In genomic region chr2:8645463-8645862, GRCm38 (mm10) we compare ENCODE assay signal across 12 mouse cellular contexts.
DNase-seq lines count a peak whose midpoint lies in the region; ATAC-seq and TF ChIP-seq lines count a peak whose summit lies in the region.
"Had no signal": no experiment of that assay in that cellular context is flagged by ENCODE, and none has a peak within 500 bp of the region (broad histone marks: within the 10 kb centered on the region; RNA-seq: fewer than 3 reads in every experiment).

No protein-coding gene starts in this region.

- no peak overlapping the region for H3K4me3 ChIP-seq in intestine, postnatal 0 days (ENCODE audit: low read depth, low read length)
- H3K4me3 ChIP-seq in intestine, embryonic 15.5 days (replicated peaks): no peak overlapping the region

- no peaks in the 10 kb centered on the region for H3K36me3 ChIP-seq in intestine, postnatal 0 days (ENCODE audit: control insufficient read depth, insufficient read depth)
- H3K36me3 ChIP-seq in intestine, embryonic 15.5 days: no peaks in the 10 kb centered on the region

- H3K4me1 ChIP-seq in intestine, postnatal 0 days (replicated peaks; ENCODE audit: control insufficient read depth, insufficient read depth, low read length): no peaks in the 10 kb centered on the region
- no peaks in the 10 kb centered on the region for H3K4me1 ChIP-seq in intestine, embryonic 15.5 days (replicated peaks)

- ATAC-seq in intestine, postnatal 0 days: no peak
- ATAC-seq in intestine, embryonic 15.5 days: no peak
- ATAC-seq in activated CD4-positive, CD25-positive, alpha-beta regulatory T cell, adult 4 months: no peak

- no peak overlapping the region for H3K9ac ChIP-seq in intestine, postnatal 0 days (ENCODE audit: low read depth, low read length)
- H3K9ac ChIP-seq in intestine, embryonic 15.5 days: no peak overlapping the region

- no peak overlapping the region for H3K4me2 ChIP-seq in intestine, postnatal 0 days (replicated peaks; ENCODE audit: low read depth)
- H3K4me2 ChIP-seq in intestine, embryonic 15.5 days (replicated peaks): no peak overlapping the region
- H3K4me2 ChIP-seq: liver, embryonic 11.5 days had no signal

- DNase-seq in cerebellum, adult 9-10 months: peak; percentile 1
- no peak for DNase-seq in cerebellum, adult 8-10 months
- peak; percentile 44 for DNase-seq in 416B (ENCODE audit: low read depth)
- peak; percentile 9 for DNase-seq in induced T-regulatory cell, adult 2 months (ENCODE audit: low read depth)
- DNase-seq in urinary bladder, postnatal 25 days (ENCODE audit: low spot score): no peak
- DNase-seq: adrenal gland, postnatal 10 days; kidney, adult 18-20 months; spleen, adult 18-20 months had no signal

- H3K27me3 ChIP-seq in intestine, postnatal 0 days (replicated peaks; ENCODE audit: control insufficient read depth, insufficient read depth, low read length): no peaks in the 10 kb centered on the region
- no peaks in the 10 kb centered on the region for H3K27me3 ChIP-seq in intestine, embryonic 15.5 days (replicated peaks)

- H3K9me3 ChIP-seq in intestine, postnatal 0 days (ENCODE audit: control insufficient read depth): no peaks in the 10 kb centered on the region
- H3K9me3 ChIP-seq in intestine, embryonic 15.5 days: no peaks in the 10 kb centered on the region

- no peak overlapping the region for H3K27ac ChIP-seq in intestine, postnatal 0 days (ENCODE audit: low read depth, low read length)
- H3K27ac ChIP-seq in intestine, embryonic 15.5 days: no peak overlapping the region

- TF ChIP-seq CTCF in intestine, postnatal 0 days (IDR thresholded peaks at IDR 0.05; ENCODE audit: low read depth): peak; percentile 67

- WGBS in intestine, postnatal 0 days: 35% methylated on average over 1 of the region's 1 CpGs
- 34% methylated on average over 1 of the region's 1 CpGs for WGBS in intestine, embryonic 15.5 days

Comparison
In these comparisons a context has a peak if more than half of its experiments do, and no peak if none do; other contexts are left out.
1. DNase-seq: peak in cerebellum, adult 9-10 months (single experiment), 416B (single experiment) and induced T-regulatory cell, adult 2 months (single experiment); none in cerebellum, adult 8-10 months (single experiment) and urinary bladder, postnatal 25 days (single experiment).